Mouse (Mus musculus) stomach, postnatal 0 days (tissue): ENCODE results near the gene Gm7970. TPM values are rescaled to one million over a fixed set of nuclear protein-coding genes. Genes with fewer than 3 reads are reported as not detected.
A peak's percentile ranks its signal among the peaks of the same experiment; 100 is the strongest.
"Not testable (repeated sequence)": the region's sequence is repeated elsewhere in the genome, so short reads cannot be mapped to it uniquely, and the experiment has no call there.

Experiments used
- ATAC-seq: fragments of 200-750 bp; cut with Nextera tagmentation; 2 replicates; pipeline ENCODE4 v1.8.0; 2017; ENCODE audit not compliant: low FRiP score, low TSS enrichment
- DNase-seq: peaks from one replicate; pipeline ENCODE4 v3.0.0-alpha.2; 2016; ENCODE audit warnings: low spot score
- H3K27ac ChIP-seq: fragments of 300-500 bp; sonication (generic); replicated peaks from 2 replicates; pipeline ENCODE4 v1.5.1; 2014; ENCODE audit warnings: mild to moderate bottlenecking, control low read depth
- H3K27me3 ChIP-seq: fragments of 300-500 bp; sonication (generic); 2 replicates; pipeline ENCODE4 v1.6.1; 2014; ENCODE audit warnings: low read length; ENCODE audit not compliant: control insufficient read depth, insufficient read depth
- H3K36me3 ChIP-seq: fragments of 300-500 bp; sonication (generic); 2 replicates; pipeline ENCODE4 v1.6.1; 2014; ENCODE audit warnings: low read length, mixed read lengths; ENCODE audit not compliant: control insufficient read depth, insufficient read depth
- H3K4me1 ChIP-seq: fragments of 300-500 bp; sonication (generic); replicated peaks from 2 replicates; pipeline ENCODE4 v1.6.1; 2014; ENCODE audit warnings: antibody characterized with exemption; ENCODE audit not compliant: control insufficient read depth, insufficient read depth
- H3K4me2 ChIP-seq: fragments of 300-500 bp; sonication (generic); replicated peaks from 2 replicates; pipeline ENCODE4 v1.6.1; 2014; ENCODE audit warnings: low read depth, mild to moderate bottlenecking, control low read depth, moderate library complexity
- H3K4me3 ChIP-seq: fragments of 300-500 bp; sonication (generic); 2 replicates; pipeline ENCODE4 v1.5.1; 2014; ENCODE audit warnings: low read depth, low read length, control low read depth
- H3K9ac ChIP-seq: fragments of 300-500 bp; sonication (generic); 2 replicates; pipeline ENCODE4 v1.6.1; 2014; ENCODE audit warnings: mild to moderate bottlenecking, low read length, control low read depth, mixed read lengths
- H3K9me3 ChIP-seq: fragments of 300-500 bp; sonication (generic); 2 replicates; pipeline ENCODE4 v1.6.1; 2016; ENCODE audit warnings: low read length; ENCODE audit not compliant: control insufficient read depth
- WGBS: fragments of 180-500 bp; shearing (Covaris S2); extraction: QIAGEN DNeasy Blood & Tissue Kit; methylation state at CpG from one replicate; pipeline ENCODE4 v1.1.7; 2014; 5-methylcytosine and 5-hydroxymethylcytosine counted together
- polyA plus RNA-seq: library from polyadenylated mRNA; unstranded; fragments of >200 nt; fragmentation: Nextera tagmentation; extraction: Ambion mirVana; gene quantifications from 2 replicates; pipeline ENCODE4 v1.2.1, GENCODE M21; 2015

Gene Gm7970
- polyA plus RNA-seq = not detected in 2 replicates

GRCm38 (mm10) chr14:41555483-41555882, at the start of gene Gm7970:
Gm7970 (minus strand) TSS chr14:41555583.
- H3K4me2 ChIP-seq, H3K9ac ChIP-seq, ATAC-seq, DNase-seq, H3K9me3 ChIP-seq, H3K4me1 ChIP-seq, H3K27ac ChIP-seq, H3K4me3 ChIP-seq, H3K36me3 ChIP-seq, H3K27me3 ChIP-seq: not testable (repeated sequence)
- no CpG with 5 or more reads among the region's 2 CpGs for WGBS

- ATAC-seq, H3K9me3 ChIP-seq: not testable (repeated sequence)
- WGBS = 93% methylated on average over 15 of the region's 15 CpGs
Observed at GRCm38 (mm10) chr14:41600935-41601334, 45.6 kb upstream of the Gm7970 start.

GRCm38 (mm10) chr14:41586346-41586745, 31.0 kb upstream of the Gm7970 start:
- not testable (repeated sequence) for H3K4me2 ChIP-seq, H3K36me3 ChIP-seq, H3K4me1 ChIP-seq, H3K4me3 ChIP-seq, H3K9ac ChIP-seq, ATAC-seq, H3K9me3 ChIP-seq, DNase-seq, H3K27me3 ChIP-seq, H3K27ac ChIP-seq
- 88% methylated on average over 1 of the region's 1 CpGs for WGBS

More at GRCm38 (mm10) chr14:41600935-41601334, 45.6 kb upstream of the Gm7970 start:
- H3K4me3 ChIP-seq, H3K27me3 ChIP-seq, H3K36me3 ChIP-seq, H3K4me2 ChIP-seq, H3K27ac ChIP-seq, DNase-seq, H3K4me1 ChIP-seq, H3K9ac ChIP-seq: not testable (repeated sequence)

- H3K36me3 ChIP-seq, H3K9me3 ChIP-seq, H3K4me3 ChIP-seq, ATAC-seq, H3K4me1 ChIP-seq, H3K27me3 ChIP-seq, DNase-seq, H3K4me2 ChIP-seq, H3K9ac ChIP-seq, H3K27ac ChIP-seq: not testable (repeated sequence)
- WGBS = no CpG with 5 or more reads among the region's 1 CpGs
Observed at GRCm38 (mm10) chr14:41572911-41573310, 17.5 kb upstream of the Gm7970 start, which contains the start of gene 1700049E17Rik2. 1700049E17Rik2 (plus strand) TSS chr14:41573211.

GRCm38 (mm10) chr14:41524695-41525094, 30.7 kb downstream of the Gm7970 start:
- not testable (repeated sequence) for H3K27me3 ChIP-seq, H3K4me1 ChIP-seq, H3K4me2 ChIP-seq, H3K36me3 ChIP-seq, H3K4me3 ChIP-seq, H3K9ac ChIP-seq, H3K27ac ChIP-seq, H3K9me3 ChIP-seq, ATAC-seq
- peak; percentile 7 for DNase-seq
- 69% methylated on average over 1 of the region's 1 CpGs for WGBS

GRCm38 (mm10) chr14:41520683-41521082, 34.7 kb downstream of the Gm7970 start:
- not testable (repeated sequence) for H3K4me2 ChIP-seq, H3K4me3 ChIP-seq, H3K27ac ChIP-seq, DNase-seq, ATAC-seq, H3K36me3 ChIP-seq, H3K9me3 ChIP-seq, H3K4me1 ChIP-seq, H3K27me3 ChIP-seq, H3K9ac ChIP-seq
- WGBS = 64% methylated on average over 5 of the region's 5 CpGs

Other genes with a start within 250 kb of the Gm7970 start
- gene Gm5798, start 207.0 kb downstream of the Gm7970 start, polyA plus RNA-seq = not detected in 2 replicates
- gene Gm7945, start 169.2 kb downstream of the Gm7970 start, polyA plus RNA-seq = not detected in 2 replicates
- not detected in 2 replicates for gene Gm6482, start 147.3 kb downstream of the Gm7970 start, polyA plus RNA-seq
- gene Gm7954, start 102.1 kb downstream of the Gm7970 start, polyA plus RNA-seq = not detected in 2 replicates
- not detected in 2 replicates for gene Gm3486, start 66.1 kb downstream of the Gm7970 start, polyA plus RNA-seq
- gene 1700049E17Rik2, start 17.6 kb upstream of the Gm7970 start, polyA plus RNA-seq = not detected in 2 replicates
- not detected in 2 replicates for gene Gm3072, start 69.0 kb upstream of the Gm7970 start, polyA plus RNA-seq
- gene Gm3676, start 90.9 kb upstream of the Gm7970 start, polyA plus RNA-seq = not detected in 2 replicates
- gene Gm8068, start 146.3 kb upstream of the Gm7970 start, polyA plus RNA-seq = not detected in 2 replicates
- gene Gm7929, start 195.0 kb upstream of the Gm7970 start, polyA plus RNA-seq = not detected in 2 replicates
- not detected in 2 replicates for gene Gm47189, start 216.9 kb upstream of the Gm7970 start, polyA plus RNA-seq